In genomic region chr13:3862922-3863580, GRCm38 (mm10) we compare ENCODE assay signal across 17 mouse cellular contexts. TPM values are rescaled to one million over a fixed set of nuclear protein-coding genes. Genes with fewer than 3 reads are reported as not detected.
DNase-seq lines count a peak whose midpoint lies in the region; ATAC-seq lines count a peak whose summit lies in the region.
"Had no signal": no experiment of that assay in that cellular context is flagged by ENCODE, and none has a peak within 500 bp of the region (broad histone marks: within the 10 kb centered on the region; RNA-seq: fewer than 3 reads in every experiment).

No protein-coding gene starts in this region.

- peak; percentile 58 for ATAC-seq in megakaryocyte-erythroid progenitor cell, adult 5-6 weeks (replicated peaks; ENCODE audit: low FRiP score, low TSS enrichment, poor library complexity, severe bottlenecking)
- ATAC-seq in CD4-positive, CD25-positive, alpha-beta regulatory T cell, adult 4 months: no peak

- intact Hi-C loops in left cerebral cortex, postnatal 14 days (cut with DNase I): no loop called here

- peak; percentile 24 to 72 for DNase-seq in layer of hippocampus, adult 18-20 months (ENCODE audit: low spot score in 2 of 2)
- DNase-seq in layer of hippocampus, postnatal 10 days (ENCODE audit: low spot score in 2 of 2): no peak
- DNase-seq in c-Kit-negative CD71-positive TER-119-positive erythroid progenitor cells, embryonic 14.5 days (ENCODE audit: low read depth, low spot score): peak; percentile 63
- peak; percentile 23 to 35 for DNase-seq in left cerebral cortex, postnatal 14 days (ENCODE audit: low spot score in 2 of 2)
- DNase-seq in kidney, adult 11 months: no peak
- DNase-seq in gastrocnemius, postnatal 10 days: no peak
- DNase-seq: B cell, adult 2 months; lung, postnatal 10 days; midbrain, embryonic 14.5 days had no signal

RNA-seq across cellular contexts. Expression of gene Calm5, which starts 9.1 kb away (rescaled TPM):
- not detected for total RNA-seq in layer of hippocampus, adult 18-20 months (2021)
- total RNA-seq in layer of hippocampus, postnatal 10 days (2021): not detected
- total RNA-seq in left cerebral cortex, postnatal 14 days (2021): not detected
- not detected in 2 replicates for total RNA-seq in megakaryocyte-erythroid progenitor cell, adult 5-6 weeks (2014; fragmentation: Nextera tagmentation)
- total RNA-seq in megakaryocyte-erythroid progenitor cell, adult 5-6 weeks (2017): not detected in 2 replicates
- not detected for polyA plus RNA-seq in CD4-positive, CD25-positive, alpha-beta regulatory T cell, adult 4 months (2017; shearing (Covaris generic))
- not detected for total RNA-seq in gastrocnemius, postnatal 10 days (2021)
- polyA plus RNA-seq: heart, embryonic 13.5 days; hindbrain, embryonic 14.5 days; kidney, embryonic 14.5 days; limb, embryonic 11.5 days; midbrain, embryonic 14.5 days; neural tube, embryonic 12.5 days; testis, adult 2 months had no signal

RNA-seq across cellular contexts. Expression of gene Calm4, which starts 25.5 kb away (rescaled TPM):
- not detected for total RNA-seq in layer of hippocampus, adult 18-20 months (2021)
- total RNA-seq in layer of hippocampus, postnatal 10 days (2021): not detected
- total RNA-seq in left cerebral cortex, postnatal 14 days (2021): not detected
- not detected in 2 replicates for total RNA-seq in megakaryocyte-erythroid progenitor cell, adult 5-6 weeks (2014; fragmentation: Nextera tagmentation)
- not detected in 2 replicates for total RNA-seq in megakaryocyte-erythroid progenitor cell, adult 5-6 weeks (2017)
- not detected for polyA plus RNA-seq in CD4-positive, CD25-positive, alpha-beta regulatory T cell, adult 4 months (2017; shearing (Covaris generic))
- not detected for total RNA-seq in gastrocnemius, postnatal 10 days (2021)
- polyA plus RNA-seq: heart, embryonic 13.5 days; hindbrain, embryonic 14.5 days; kidney, embryonic 14.5 days; limb, embryonic 11.5 days; midbrain, embryonic 14.5 days; neural tube, embryonic 12.5 days had no signal

RNA-seq across cellular contexts. Expression of gene Net1, which starts 55.0 kb away (rescaled TPM):
- 10 to 100 TPM; 32.8 to 41.4 TPM for total RNA-seq in layer of hippocampus, adult 18-20 months (2021)
- 10 to 100 TPM; 21.4 to 24.0 TPM for total RNA-seq in layer of hippocampus, postnatal 10 days (2021)
- total RNA-seq in left cerebral cortex, postnatal 14 days (2021): 10 to 100 TPM; 32.2 to 41.1 TPM
- 112 and 118 TPM in 2 replicates for total RNA-seq in megakaryocyte-erythroid progenitor cell, adult 5-6 weeks (2014; fragmentation: Nextera tagmentation)
- total RNA-seq in megakaryocyte-erythroid progenitor cell, adult 5-6 weeks (2017): 315 and 336 TPM in 2 replicates
- 10 to 100 TPM; 26.6 to 31.7 TPM for polyA plus RNA-seq in CD4-positive, CD25-positive, alpha-beta regulatory T cell, adult 4 months (2017; shearing (Covaris generic))
- 10 to 100 TPM; 48.0 to 48.7 TPM for total RNA-seq in gastrocnemius, postnatal 10 days (2021)

RNA-seq across cellular contexts. Expression of gene Tubal3, which starts 55.0 kb away (rescaled TPM):
- total RNA-seq in layer of hippocampus, adult 18-20 months (2021): not detected
- not detected for total RNA-seq in layer of hippocampus, postnatal 10 days (2021)
- not detected for total RNA-seq in left cerebral cortex, postnatal 14 days (2021)
- total RNA-seq in megakaryocyte-erythroid progenitor cell, adult 5-6 weeks (2014; fragmentation: Nextera tagmentation): 0.52 TPM in 1 of 2 replicates, not detected in the other
- total RNA-seq in megakaryocyte-erythroid progenitor cell, adult 5-6 weeks (2017): not detected in 2 replicates
- under 1 TPM; 0.43 to 0.44 TPM for polyA plus RNA-seq in CD4-positive, CD25-positive, alpha-beta regulatory T cell, adult 4 months (2017; shearing (Covaris generic))
- total RNA-seq in gastrocnemius, postnatal 10 days (2021): not detected
- polyA plus RNA-seq: heart, embryonic 13.5 days; hindbrain, embryonic 14.5 days; kidney, embryonic 14.5 days; limb, embryonic 11.5 days; midbrain, embryonic 14.5 days; neural tube, embryonic 12.5 days had no signal

RNA-seq across cellular contexts. Expression of gene Calml3, which starts 58.9 kb away (rescaled TPM):
- not detected for total RNA-seq in layer of hippocampus, adult 18-20 months (2021)
- total RNA-seq in layer of hippocampus, postnatal 10 days (2021): not detected
- not detected for total RNA-seq in left cerebral cortex, postnatal 14 days (2021)
- total RNA-seq in megakaryocyte-erythroid progenitor cell, adult 5-6 weeks (2014; fragmentation: Nextera tagmentation): not detected in 2 replicates
- not detected in 2 replicates for total RNA-seq in megakaryocyte-erythroid progenitor cell, adult 5-6 weeks (2017)
- polyA plus RNA-seq in CD4-positive, CD25-positive, alpha-beta regulatory T cell, adult 4 months (2017; shearing (Covaris generic)): not detected
- not detected for total RNA-seq in gastrocnemius, postnatal 10 days (2021)
- polyA plus RNA-seq: heart, embryonic 13.5 days; hindbrain, embryonic 14.5 days; midbrain, embryonic 14.5 days; neural tube, embryonic 12.5 days had no signal

Comparison
In these comparisons a context has a peak if more than half of its experiments do, and no peak if none do; other contexts are left out.
1. DNase-seq: peak in layer of hippocampus, adult 18-20 months (2 of 2), c-Kit-negative CD71-positive TER-119-positive erythroid progenitor cells, embryonic 14.5 days (single experiment) and left cerebral cortex, postnatal 14 days (2 of 2); none in layer of hippocampus, postnatal 10 days (0 of 2), kidney, adult 11 months (single experiment) and gastrocnemius, postnatal 10 days (single experiment).